In genomic region chr16:89827496-89828125, GRCm38 (mm10) we compare ENCODE assay signal across 12 mouse cellular contexts.
DNase-seq lines count a peak whose midpoint lies in the region; ATAC-seq and TF ChIP-seq lines count a peak whose summit lies in the region.
"Had no signal": no experiment of that assay in that cellular context is flagged by ENCODE, and none has a peak within 500 bp of the region (broad histone marks: within the 10 kb centered on the region; RNA-seq: fewer than 3 reads in every experiment).

No protein-coding gene starts in this region.

- no peak overlapping the region for H3K4me2 ChIP-seq in heart, embryonic 15.5 days
- no peak overlapping the region for H3K4me2 ChIP-seq in embryonic facial prominence, embryonic 13.5 days
- H3K4me2 ChIP-seq: liver, embryonic 15.5 days had no signal

- 0 out of 2 replicates have a peak overlapping the region, but pooled peaks have one; percentile 12 for H3K27ac ChIP-seq in heart, embryonic 15.5 days
- H3K27ac ChIP-seq in MEL (ENCODE audit: control insufficient read depth, low read depth, low read length) = no peak overlapping the region
- H3K27ac ChIP-seq in embryonic facial prominence, embryonic 13.5 days = 0 out of 2 replicates have a peak overlapping the region, but pooled peaks have one; percentile 12
- H3K27ac ChIP-seq: liver, embryonic 15.5 days had no signal

- no peak for TF ChIP-seq POLR2A in MEL (IDR thresholded peaks at IDR 0.05; ENCODE audit: control insufficient read depth in 1 of 2, insufficient read depth in 1 of 2, low read depth in 1 of 2, low read length in 2 of 2, poor library complexity in 1 of 2)

- no peak for ATAC-seq in heart, embryonic 15.5 days (replicated peaks; ENCODE audit: insufficient number of reproducible peaks, insufficient read depth, low FRiP score, low read depth)
- ATAC-seq in embryonic facial prominence, embryonic 13.5 days (ENCODE audit: insufficient number of reproducible peaks, insufficient read depth, low FRiP score, low TSS enrichment, low read depth) = no peak
- ATAC-seq in megakaryocyte progenitor cell, adult 5-6 weeks (replicated peaks; ENCODE audit: poor library complexity) = peak; percentile 73

- H3K9ac ChIP-seq in heart, embryonic 15.5 days = no peak overlapping the region
- no peak overlapping the region for H3K9ac ChIP-seq in MEL (ENCODE audit: control insufficient read depth, low read depth, low read length, poor library complexity, severe bottlenecking)
- H3K9ac ChIP-seq in embryonic facial prominence, embryonic 13.5 days = no peak overlapping the region; the same call in 1 of the 2 replicates
- H3K9ac ChIP-seq: liver, embryonic 15.5 days had no signal

- 55% methylated on average over 17 of the region's 17 CpGs for WGBS in heart, embryonic 15.5 days
- WGBS in embryonic facial prominence, embryonic 13.5 days = 62% methylated on average over 17 of the region's 17 CpGs

- no peaks in the 10 kb centered on the region for H3K79me2 ChIP-seq in MEL (ENCODE audit: control insufficient read depth, insufficient read depth, low read length, poor library complexity)

- DNase-seq in heart, postnatal 25 days (ENCODE audit: low spot score) = no peak
- DNase-seq in MEL (ENCODE audit: low read depth, low spot score) = peak; percentile 69
- DNase-seq in urinary bladder, postnatal 14 days (ENCODE audit: low spot score) = no peak
- DNase-seq in ovary, postnatal 10 days (ENCODE audit: low spot score) = no peak
- no peak for DNase-seq in adrenal gland, adult (ENCODE audit: inconsistent age in 2 of 2, low spot score in 1 of 2)
- DNase-seq: adrenal gland, postnatal 14 days; cerebellum, postnatal 10 days; right cerebral cortex, postnatal 14 days had no signal

- no peak for TF ChIP-seq CTCF in MEL (IDR thresholded peaks at IDR 0.05 in 2 of 3, conservative IDR thresholded peaks at IDR 0.05 in 1 of 3; ENCODE audit: control insufficient read depth in 1 of 3, insufficient read depth in 1 of 3, low read depth in 2 of 3, low read length in 3 of 3, poor library complexity in 1 of 3, severe bottlenecking in 1 of 3)

- H3K4me1 ChIP-seq in heart, embryonic 15.5 days (replicated peaks) = peaks cover 34% of the 10 kb centered on the region
- peaks cover 3 to 40% of the 10 kb centered on the region in 2 experiments for H3K4me1 ChIP-seq in MEL (ENCODE audit: control insufficient read depth in 1 of 2, insufficient read depth in 2 of 2, low read length in 2 of 2)
- H3K4me1 ChIP-seq in embryonic facial prominence, embryonic 13.5 days = peaks cover 18% of the 10 kb centered on the region

- no peaks in the 10 kb centered on the region for H3K27me3 ChIP-seq in heart, embryonic 15.5 days
- H3K27me3 ChIP-seq in MEL (ENCODE audit: control insufficient read depth in 1 of 2, insufficient read depth in 2 of 2, low read length in 2 of 2) = no peaks in the 10 kb centered on the region
- H3K27me3 ChIP-seq in embryonic facial prominence, embryonic 13.5 days = no peaks in the 10 kb centered on the region
- H3K27me3 ChIP-seq: liver, embryonic 15.5 days had no signal

- no peak overlapping the region for H3K4me3 ChIP-seq in heart, embryonic 15.5 days
- H3K4me3 ChIP-seq in MEL (ENCODE audit: control insufficient read depth in 1 of 2, insufficient read depth in 1 of 2, low read depth in 2 of 2, low read length in 2 of 2) = no peak overlapping the region
- H3K4me3 ChIP-seq in embryonic facial prominence, embryonic 13.5 days = no peak overlapping the region
- H3K4me3 ChIP-seq: liver, embryonic 15.5 days had no signal

- peak; percentile 55 to 77; a peak in 3 of 4 replicates for TF ChIP-seq EP300 in MEL (IDR thresholded peaks at IDR 0.05; ENCODE audit: low read depth in 1 of 2, low read length in 2 of 2)

- H3K9me3 ChIP-seq in heart, embryonic 15.5 days (replicated peaks) = no peaks in the 10 kb centered on the region
- no peaks in the 10 kb centered on the region for H3K9me3 ChIP-seq in MEL (replicated peaks; ENCODE audit: insufficient read depth, low read length)
- no peaks in the 10 kb centered on the region for H3K9me3 ChIP-seq in embryonic facial prominence, embryonic 13.5 days
- H3K9me3 ChIP-seq: liver, embryonic 15.5 days had no signal

- intact Hi-C loops in heart, postnatal 25 days (cut with DNase I) = no loop called here

- H3K36me3 ChIP-seq in heart, embryonic 15.5 days = no peaks in the 10 kb centered on the region
- peaks cover 0 to 22% of the 10 kb centered on the region in 2 experiments; a peak in 2 of 4 replicates for H3K36me3 ChIP-seq in MEL (ENCODE audit: control insufficient read depth in 1 of 2, insufficient read depth in 2 of 2, low read length in 2 of 2)
- H3K36me3 ChIP-seq in embryonic facial prominence, embryonic 13.5 days = peaks cover 8% of the 10 kb centered on the region
- H3K36me3 ChIP-seq: liver, embryonic 15.5 days had no signal

- no peak for TF ChIP-seq RAD21 in MEL (IDR thresholded peaks at IDR 0.05; ENCODE audit: low read depth, low read length)

TF ChIP-seq in MEL, 35 proteins besides CTCF, POLR2A, EP300 and RAD21:
- TF ChIP-seq TCF12 (IDR thresholded peaks at IDR 0.05; ENCODE audit: low read depth, low read length) (peak; percentile 77), TAL1 (IDR thresholded peaks at IDR 0.05; ENCODE audit: low read length) (peak; percentile 83), RCOR1 (IDR thresholded peaks at IDR 0.05; ENCODE audit: low read depth, low read length) (no peak), UBTF (IDR thresholded peaks at IDR 0.05; ENCODE audit: borderline replicate concordance, insufficient read depth, low read depth, low read length) (no peak), GATA1 (IDR thresholded peaks at IDR 0.05; ENCODE audit: low read depth, low read length) (peak; percentile 7; the same call in 1 of the 2 replicates)
TF ChIP-seq in MEL: peak in this region for 3.
